Mouse (Mus musculus) CH12.LX (cell line): ENCODE data around the gene Pcnx. TPM values are rescaled to one million over a fixed set of nuclear protein-coding genes. Genes with fewer than 3 reads are reported as not detected.

Source experiments
- DNase-seq: peaks from one replicate; pipeline ENCODE4 v3.0.0-alpha.2; 2013; ENCODE audit errors: extremely low read depth
- H3K27ac ChIP-seq: 2 replicates; pipeline ENCODE4 v1.5.1; 2012; ENCODE audit warnings: low read depth, mild to moderate bottlenecking, control low read depth, moderate library complexity; ENCODE audit not compliant: insufficient read depth
- H3K27me3 ChIP-seq: replicated peaks from 2 replicates; pipeline ENCODE3; 2012; ENCODE audit warnings: inconsistent platforms
- H3K36me3 ChIP-seq, 2 experiments: replicated peaks in 1 of 2; 2 replicates each; pipeline versions ENCODE3 to v1.6.1; 2012; ENCODE audit warnings: inconsistent platforms in 1 of 2, low read length in 1 of 2, mild to moderate bottlenecking in 1 of 2, mixed read lengths in 1 of 2, moderate library complexity in 1 of 2; ENCODE audit not compliant: control insufficient read depth in 1 of 2, insufficient read depth in 1 of 2
- H3K4me1 ChIP-seq, 2 experiments: 2 replicates each; pipeline ENCODE4 v1.6.1; 2012; ENCODE audit warnings: inconsistent platforms in 1 of 2, moderate library complexity in 1 of 2; ENCODE audit not compliant: insufficient read depth in 2 of 2, control insufficient read depth in 1 of 2
- H3K4me2 ChIP-seq: 2 replicates; pipeline ENCODE4 v1.6.1; 2012; ENCODE audit warnings: low read depth, mild to moderate bottlenecking, control low read depth; ENCODE audit not compliant: poor library complexity, insufficient read depth, severe bottlenecking
- H3K4me3 ChIP-seq, 3 experiments: fragments of 150-350 bp in 1 of 3; sonication (generic) in 1 of 3; replicated peaks in 1 of 3; 2 replicates each; pipeline versions ENCODE3 to v1.5.1; 2011 to 2012; ENCODE audit warnings: low read depth in 2 of 3, low read length in 2 of 3, mild to moderate bottlenecking in 2 of 3, moderate library complexity in 2 of 3, control low read depth in 1 of 3, improper control_type of control experiment in 1 of 3, inconsistent platforms in 1 of 3, mixed read lengths in 1 of 3; ENCODE audit not compliant: poor library complexity in 1 of 3
- H3K79me2 ChIP-seq: replicated peaks from 2 replicates; pipeline ENCODE4 v1.6.1; 2012; ENCODE audit warnings: mild to moderate bottlenecking, moderate library complexity; ENCODE audit not compliant: control insufficient read depth, poor library complexity, insufficient read depth, severe bottlenecking; ENCODE audit errors: extremely low read depth
- H3K9ac ChIP-seq: 2 replicates; pipeline ENCODE4 v1.6.1; 2012; ENCODE audit warnings: low read depth, mild to moderate bottlenecking, control low read depth, moderate library complexity; ENCODE audit not compliant: insufficient read depth
- H3K9me3 ChIP-seq: replicated peaks from 2 replicates; pipeline ENCODE3; 2012; ENCODE audit warnings: low read length, inconsistent platforms, mixed read lengths
- BHLHE40 ChIP-seq: IDR thresholded peaks from 2 replicates; pipeline ENCODE4 v1.6.1; 2011; ENCODE audit warnings: mild to moderate bottlenecking, low read depth, low read length, improper control_type of control experiment
- CHD2 ChIP-seq: IDR thresholded peaks from 2 replicates; pipeline ENCODE4 v1.6.1; 2011; ENCODE audit warnings: low read length, improper control_type of control experiment
- CTCF ChIP-seq, 2 experiments: IDR thresholded peaks in 1 of 2; conservative IDR thresholded peaks in 1 of 2; 2 replicates each; pipeline ENCODE4 v1.5.1; 2011 to 2012; ENCODE audit warnings: low read depth in 2 of 2, low read length in 2 of 2, improper control_type of control experiment in 1 of 2, inconsistent platforms in 1 of 2, mild to moderate bottlenecking in 1 of 2, moderate library complexity in 1 of 2
- ELF1 ChIP-seq: IDR thresholded peaks from 2 replicates; pipeline ENCODE4 v1.6.1; 2014; ENCODE audit warnings: low read depth, mild to moderate bottlenecking, inconsistent platforms, low read length, improper control_type of control experiment
- EP300 ChIP-seq: IDR thresholded peaks from 2 replicates; pipeline ENCODE4 v1.6.1; 2011; ENCODE audit warnings: low read length, improper control_type of control experiment
- JUND ChIP-seq: conservative IDR thresholded peaks from 2 replicates; pipeline ENCODE4 v1.6.1; 2011; ENCODE audit warnings: low read depth, low read length, improper control_type of control experiment
- KAT2A ChIP-seq: IDR thresholded peaks from 2 replicates; pipeline ENCODE4 v1.6.1; 2012; ENCODE audit warnings: low read length, improper control_type of control experiment, inconsistent platforms; ENCODE audit not compliant: insufficient replicate concordance
- MAFK ChIP-seq: IDR thresholded peaks from 2 replicates; pipeline ENCODE4 v1.6.1; 2011; ENCODE audit warnings: low read length, improper control_type of control experiment; ENCODE audit not compliant: insufficient replicate concordance
- MAX ChIP-seq: IDR thresholded peaks from 2 replicates; pipeline ENCODE4 v1.6.1; 2011; ENCODE audit warnings: low read length, improper control_type of control experiment
- MAZ ChIP-seq: IDR thresholded peaks from 2 replicates; pipeline ENCODE4 v1.6.1; 2012; ENCODE audit warnings: low read depth, mild to moderate bottlenecking, inconsistent platforms, low read length, improper control_type of control experiment, moderate library complexity
- MEF2A ChIP-seq: IDR thresholded peaks from 2 replicates; pipeline ENCODE4 v1.6.1; 2014; ENCODE audit warnings: low read depth, mild to moderate bottlenecking, inconsistent platforms, low read length, improper control_type of control experiment, borderline replicate concordance
- MXI1 ChIP-seq: IDR thresholded peaks from 2 replicates; pipeline ENCODE4 v1.6.1; 2011; ENCODE audit warnings: mild to moderate bottlenecking, low read depth, low read length, improper control_type of control experiment
- MYC ChIP-seq: IDR thresholded peaks from 2 replicates; pipeline ENCODE4 v1.6.1; 2011; ENCODE audit warnings: low read depth, mild to moderate bottlenecking, improper control_type of control experiment, low read length
- NRF1 ChIP-seq: IDR thresholded peaks from 2 replicates; pipeline ENCODE4 v1.6.1; 2014; ENCODE audit warnings: low read depth, mild to moderate bottlenecking, inconsistent platforms, low read length, improper control_type of control experiment, moderate library complexity
- POLR2A ChIP-seq: IDR thresholded peaks from 2 replicates; pipeline ENCODE4 v1.6.1; 2011; ENCODE audit warnings: low read depth, mild to moderate bottlenecking, improper control_type of control experiment, low read length
- POLR2AphosphoS2 ChIP-seq: IDR thresholded peaks from 2 replicates; pipeline ENCODE4 v1.6.1; 2011; ENCODE audit warnings: low read depth, low read length, improper control_type of control experiment
- RCOR1 ChIP-seq: conservative IDR thresholded peaks from 2 replicates; pipeline ENCODE4 v1.6.1; 2012; ENCODE audit warnings: low read depth, mild to moderate bottlenecking, inconsistent platforms, low read length, improper control_type of control experiment
- SIN3A ChIP-seq: IDR thresholded peaks from 2 replicates; pipeline ENCODE4 v1.6.1; 2012; ENCODE audit warnings: low read length, improper control_type of control experiment, inconsistent platforms
- SMC3 ChIP-seq: IDR thresholded peaks from 2 replicates; pipeline ENCODE4 v1.6.1; 2011; ENCODE audit warnings: low read depth, low read length, improper control_type of control experiment
- UBTF ChIP-seq: IDR thresholded peaks from 2 replicates; pipeline ENCODE4 v1.6.1; 2012; ENCODE audit warnings: low read depth, mild to moderate bottlenecking, inconsistent platforms, low read length, improper control_type of control experiment, moderate library complexity
- USF2 ChIP-seq: conservative IDR thresholded peaks from 2 replicates; pipeline ENCODE4 v1.6.1; 2011; ENCODE audit warnings: low read depth, low read length, improper control_type of control experiment
- ZKSCAN1 ChIP-seq: IDR thresholded peaks from 2 replicates; pipeline ENCODE4 v1.6.1; 2012; ENCODE audit warnings: low read depth, inconsistent platforms, low read length, improper control_type of control experiment, borderline replicate concordance
- ZMIZ1 ChIP-seq: IDR thresholded peaks from 2 replicates; pipeline ENCODE4 v1.6.1; 2012; ENCODE audit warnings: low read depth, mild to moderate bottlenecking, inconsistent platforms, low read length, improper control_type of control experiment
- dilution Hi-C: fragments of 300-500 bp; cut with MboI; formaldehyde crosslinking; loops from 2 replicates; pipeline ENCODE4 v1.14.3; 2020; ENCODE audit warnings: low sequenced_read_pairs; ENCODE audit not compliant: extremely low pct_unique_long_range_greater_than_20kb, extremely low pct_ligation_motif_present
- in situ Hi-C: fragments of 300-500 bp; cut with MboI; formaldehyde crosslinking; loops from 3 replicates; pipeline ENCODE4 v1.14.3; 2019; ENCODE audit warnings: low sequenced_read_pairs, low pct_ligation_motif_present, low pct_unique_long_range_greater_than_20kb, mixed read lengths
- polyA plus RNA-seq: library from polyadenylated mRNA; unstranded; fragments of >175 nt; gene quantifications from 2 replicates; pipeline ENCODE4 v1.2.1, GENCODE M21; 2012; ENCODE audit warnings: low read depth; ENCODE audit not compliant: insufficient read length
- total RNA-seq, 2 experiments: library from RNA; depleted of rRNA; stranded (reverse); fragments of 300-350 nt in 1 of 2; fragments of >200 nt in 1 of 2; gene quantifications; 2 replicates each; pipeline ENCODE4 v1.2.3; 2012 to 2014

Gene Pcnx
- total and polyA plus RNA-seq, 3 experiments = 16.2 to 89.1 (median 68.2) TPM

DNA sequence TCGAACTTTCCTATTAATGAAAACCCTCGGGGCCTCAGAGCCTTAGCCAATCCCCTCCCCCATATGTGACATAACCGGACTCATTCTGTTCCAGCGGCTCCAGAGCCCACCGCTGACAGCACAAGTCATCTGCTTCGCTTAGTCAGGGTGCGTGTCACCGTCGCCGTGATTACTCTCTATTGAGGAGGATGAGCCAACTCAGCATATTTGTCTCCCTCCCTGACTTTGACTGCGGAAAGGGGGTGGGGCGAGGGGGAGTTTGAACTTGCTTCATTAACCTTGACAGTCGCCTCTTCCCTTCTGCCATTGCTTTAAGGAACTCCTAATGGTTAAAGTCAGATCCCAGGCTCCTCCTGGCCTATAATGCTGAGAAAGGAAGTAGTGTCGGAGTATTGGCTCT is 14.8 kb upstream of the Pcnx start:
- no peak for DNase-seq
- in situ Hi-C loops (loop anchor here (5.0 kb wide), 1 partner anchor 38 kb away; no protein-coding TSS in a partner anchor), dilution Hi-C loops (no loop called here)
- Histone ChIP-seq H3K4me3 (no peak overlapping the region), H3K36me3 (no peaks in the 10 kb centered on the region), H3K4me2 (no peak overlapping the region), H3K27ac (no peak overlapping the region), H3K79me2 (no peaks in the 10 kb centered on the region), H3K4me1 (no peaks in the 10 kb centered on the region), H3K27me3 (no peaks in the 10 kb centered on the region), H3K9me3 (no peaks in the 10 kb centered on the region), H3K9ac (no peak overlapping the region)
- TF ChIP-seq MYC = no peak
- TF ChIP-seq BHLHE40 = no peak
- no peak for TF ChIP-seq JUND
- no peak for TF ChIP-seq NRF1
- no peak for TF ChIP-seq MAX
- TF ChIP-seq MEF2A = no peak
- TF ChIP-seq MXI1 = no peak
- TF ChIP-seq SMC3 = no peak
- TF ChIP-seq MAZ = no peak
- TF ChIP-seq EP300 = no peak
- no peak for TF ChIP-seq ELF1
- TF ChIP-seq ZKSCAN1 = no peak
- no peak for TF ChIP-seq CTCF (conservative IDR thresholded peaks at IDR 0.05 in 1 of 2, IDR thresholded peaks at IDR 0.05 in 1 of 2; ENCODE audit: low read depth in 2 of 2, low read length in 2 of 2)
- no peak for TF ChIP-seq KAT2A

DNA sequence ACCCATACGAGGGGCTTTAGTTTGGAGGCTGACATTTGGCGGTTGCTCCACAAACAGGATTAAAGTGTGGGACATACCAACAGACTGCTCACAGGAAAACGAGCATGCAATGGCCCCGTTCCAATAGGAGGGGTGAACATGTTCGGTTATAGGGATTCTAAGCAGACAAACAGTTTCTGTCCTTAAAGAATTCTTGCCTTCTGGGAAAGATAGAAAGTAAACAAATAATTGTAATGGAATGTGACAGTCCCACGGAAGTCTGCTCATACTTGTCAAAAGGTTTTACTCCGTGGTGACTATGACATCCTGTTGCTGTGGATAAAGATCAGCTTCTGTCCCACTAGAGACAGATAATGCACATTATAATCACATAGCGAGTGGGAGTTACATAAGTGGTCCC is 10.2 kb upstream of the Pcnx start:
- H3K27me3 ChIP-seq = no peaks in the 10 kb centered on the region
- H3K4me2 ChIP-seq = no peak overlapping the region
- no peak for TF ChIP-seq RCOR1
- TF ChIP-seq POLR2AphosphoS2 = no peak
- no peak for TF ChIP-seq UBTF
- no peak for TF ChIP-seq EP300
- TF ChIP-seq POLR2A = no peak
- no peak for TF ChIP-seq ZMIZ1
- TF ChIP-seq MAFK = no peak
- TF ChIP-seq CHD2 = no peak
- TF ChIP-seq MAX = no peak
- no peak for TF ChIP-seq KAT2A
- no peak for TF ChIP-seq SIN3A
- no peak for TF ChIP-seq USF2
- H3K9ac ChIP-seq = no peak overlapping the region
- no peaks in the 10 kb centered on the region for H3K79me2 ChIP-seq
- DNase-seq = no peak
- H3K36me3 ChIP-seq = no peaks in the 10 kb centered on the region
- H3K4me3 ChIP-seq = no peak overlapping the region
- peaks cover 4 to 18% of the 10 kb centered on the region in 2 experiments for H3K4me1 ChIP-seq
- dilution Hi-C loops (no loop called here), in situ Hi-C loops (loop anchor here (5.0 kb wide), 1 partner anchor 42 kb away; no protein-coding TSS in a partner anchor)
- H3K9me3 ChIP-seq = no peaks in the 10 kb centered on the region
- no peak overlapping the region for H3K27ac ChIP-seq
